Mouse (Mus musculus): ENCODE results near the gene Myo1d.

DNA sequence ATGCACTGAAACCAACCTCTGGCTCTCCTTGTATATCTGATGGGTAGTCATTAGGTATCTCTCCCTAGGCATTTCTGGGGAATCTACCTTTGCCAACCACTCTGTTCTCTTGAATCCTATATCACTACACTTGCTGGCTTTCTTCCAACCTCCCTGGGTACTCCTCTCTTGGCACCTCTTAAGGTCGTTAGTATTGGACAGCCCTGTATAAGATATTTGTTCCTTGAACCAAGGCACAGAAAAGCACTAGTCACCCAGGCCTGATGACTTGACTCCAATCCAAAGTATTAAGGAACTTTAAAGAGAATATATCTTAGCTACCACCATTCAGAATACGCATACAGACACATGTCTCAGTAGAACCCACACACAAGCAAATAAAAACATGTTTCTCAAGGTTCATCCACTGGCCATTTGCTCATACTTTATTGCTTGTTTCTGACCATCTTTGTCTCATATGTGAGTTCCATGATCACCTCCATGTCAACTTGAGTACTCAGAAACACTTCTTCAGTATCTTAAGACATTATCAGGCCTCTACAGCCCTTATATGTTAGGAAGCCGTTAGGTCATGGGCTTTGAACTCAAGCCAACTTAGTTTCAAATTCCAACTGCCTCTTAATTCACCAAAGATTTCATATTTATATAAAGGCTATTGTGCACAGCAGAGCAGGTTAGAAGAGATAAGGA is 18.4 kb downstream of the Myo1d start:
- TF ChIP-seq CTCF (IDR thresholded peaks at IDR 0.05; ENCODE audit: low read depth) (no peak), EP300 (IDR thresholded peaks at IDR 0.05; ENCODE audit: low read depth) (no peak)

Measured in liver, embryonic 14.5 days (tissue).